Mouse (Mus musculus) liver, adult 2 months (tissue): ENCODE measurements at regions not wholly inside any gene's neighbourhood (a gene's known extent, or its start where the extent isn't known, plus 50 kb on each side); places are given as distances from the start of the nearest gene placed in this dataset.

Experiments
- DNase-seq: peaks from one replicate; pipeline ENCODE4 v3.0.0-alpha.2; 2011; ENCODE audit warnings: low read depth, low spot score; ENCODE audit errors: extremely low read depth
- H3K27ac ChIP-seq: fragments of 200-500 bp; replicated peaks from 2 replicates; pipeline ENCODE4 v1.5.1; 2012; ENCODE audit warnings: low read depth, mild to moderate bottlenecking, control low read depth, inconsistent platforms, low read length; ENCODE audit not compliant: insufficient read depth
- H3K27me3 ChIP-seq: fragments of 200-500 bp; 2 replicates; pipeline ENCODE4 v1.6.1; 2012; ENCODE audit warnings: mild to moderate bottlenecking, moderate library complexity, low read length, inconsistent platforms; ENCODE audit not compliant: control insufficient read depth, insufficient read depth
- H3K36me3 ChIP-seq: fragments of 200-500 bp; 2 replicates; pipeline ENCODE4 v1.6.1; 2012; ENCODE audit warnings: low read length, inconsistent platforms; ENCODE audit not compliant: control insufficient read depth, insufficient read depth
- H3K4me1 ChIP-seq: fragments of 200-500 bp; 2 replicates; pipeline ENCODE4 v1.6.1; 2011; ENCODE audit warnings: low read length; ENCODE audit not compliant: control insufficient read depth, insufficient read depth
- H3K4me3 ChIP-seq: fragments of 200-500 bp; 2 replicates; pipeline ENCODE4 v1.5.1; 2011; ENCODE audit warnings: low read depth, mild to moderate bottlenecking, control low read depth, low read length, moderate library complexity; ENCODE audit not compliant: insufficient read depth
- H3K79me2 ChIP-seq: fragments of 200-500 bp; 2 replicates; pipeline ENCODE4 v1.6.1; 2012; ENCODE audit warnings: inconsistent platforms, mild to moderate bottlenecking, low read length, moderate library complexity; ENCODE audit not compliant: control insufficient read depth, insufficient read depth
- H3K9ac ChIP-seq: fragments of 200-500 bp; 2 replicates; pipeline ENCODE4 v1.6.1; 2012; ENCODE audit warnings: low read depth, mild to moderate bottlenecking, control low read depth, inconsistent platforms, low read length
- CTCF ChIP-seq: fragments of 200-500 bp; IDR thresholded peaks from 2 replicates; pipeline ENCODE4 v1.5.1; 2011; ENCODE audit warnings: low read depth, low read length, control low read depth
- POLR2A ChIP-seq: fragments of 200-500 bp; IDR thresholded peaks from 2 replicates; pipeline ENCODE4 v1.6.1; 2011; ENCODE audit warnings: low read length, control low read depth; ENCODE audit not compliant: insufficient read depth; ENCODE audit errors: extremely low read depth
- WGBS: fragments of 180-500 bp; shearing (Covaris S2); methylation state at CpG from one replicate; pipeline ENCODE4 v1.1.7; 2018; 5-methylcytosine and 5-hydroxymethylcytosine counted together

DNA sequence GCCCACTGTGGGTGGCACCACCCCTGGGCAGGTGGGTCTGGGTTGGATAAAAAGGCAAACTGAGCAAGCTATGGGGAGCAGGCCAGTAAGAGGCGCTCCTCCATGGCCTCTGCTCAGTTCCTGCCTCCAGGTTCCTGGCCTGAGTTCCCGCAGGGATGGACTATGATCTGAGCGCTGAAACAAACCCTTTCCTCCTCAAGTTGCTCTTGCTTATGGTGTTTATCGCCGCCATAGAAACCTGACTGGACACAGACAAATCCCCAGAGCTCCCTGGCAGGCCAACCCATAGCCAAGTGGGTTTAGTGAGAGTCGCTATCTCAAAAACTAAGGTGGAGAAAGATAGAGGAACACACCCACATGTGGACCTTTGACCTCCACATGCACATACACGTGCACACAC lies 67.2 kb upstream of the Ptpn1 start:
- no peak overlapping the region for H3K9ac ChIP-seq
- DNase-seq = peak; percentile 77
- peak overlapping the region; percentile 46; the same call in 1 of the 2 replicates for H3K27ac ChIP-seq
- H3K4me1 ChIP-seq = peaks cover 33% of the 10 kb centered on the region
- 16% methylated on average over 7 of the region's 7 CpGs for WGBS
- TF ChIP-seq POLR2A (no peak), CTCF (peak; percentile 22; the same call in 1 of the 2 replicates)
- H3K79me2 ChIP-seq = no peaks in the 10 kb centered on the region
- no peak overlapping the region for H3K4me3 ChIP-seq
- no peaks in the 10 kb centered on the region for H3K36me3 ChIP-seq
- no peaks in the 10 kb centered on the region for H3K27me3 ChIP-seq

DNA sequence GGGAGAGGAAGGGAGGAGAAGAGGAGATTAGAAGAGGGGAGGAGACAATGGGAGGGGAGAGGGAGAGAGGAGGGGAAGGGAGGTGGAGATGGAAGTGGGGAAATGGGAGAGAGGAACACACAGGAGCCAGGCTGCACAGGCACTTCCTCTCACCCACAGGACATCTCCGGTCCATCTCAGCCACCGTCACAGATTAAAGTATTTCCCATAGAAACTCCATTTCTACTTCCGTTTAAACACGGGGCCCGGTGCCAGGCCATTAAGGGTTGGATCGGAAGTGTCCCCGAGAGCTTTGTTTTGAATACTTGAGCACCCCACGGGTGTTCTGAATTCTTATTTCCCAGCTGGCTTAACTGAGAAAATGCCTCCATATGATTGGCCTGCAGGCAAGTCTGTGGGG lies 67.6 kb upstream of the Ptpn1 start:
- peak overlapping the region; percentile 46; the same call in 1 of the 2 replicates for H3K27ac ChIP-seq
- TF ChIP-seq POLR2A = no peak
- no peak for TF ChIP-seq CTCF
- peaks cover 36% of the 10 kb centered on the region for H3K4me1 ChIP-seq
- no peaks in the 10 kb centered on the region for H3K27me3 ChIP-seq
- H3K79me2 ChIP-seq = no peaks in the 10 kb centered on the region
- H3K36me3 ChIP-seq = no peaks in the 10 kb centered on the region
- no peak for DNase-seq
- WGBS = 42% methylated on average over 8 of the region's 8 CpGs
- H3K9ac ChIP-seq = no peak overlapping the region
- no peak overlapping the region for H3K4me3 ChIP-seq

DNA sequence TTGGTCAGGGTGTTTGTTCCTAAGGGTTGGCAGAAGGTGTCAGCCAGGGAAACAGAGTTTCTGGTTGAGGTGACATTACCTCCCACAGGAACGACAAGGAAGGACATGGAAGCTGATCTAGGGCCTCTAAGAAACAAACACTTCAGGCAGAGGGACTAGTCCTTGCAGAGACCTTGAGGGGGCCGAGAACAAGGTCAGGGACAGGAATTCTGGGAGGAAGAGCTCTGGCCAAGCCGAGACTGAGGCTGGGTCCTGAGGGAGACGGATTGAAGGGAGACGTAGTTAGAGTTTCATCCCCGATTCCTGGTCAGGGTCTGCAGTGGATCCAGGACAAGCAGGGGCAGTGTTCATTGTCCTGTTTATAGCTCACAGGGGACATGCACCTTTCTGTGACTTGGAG lies 68.2 kb upstream of the Ptpn1 start:
- Histone ChIP-seq H3K9ac (no peak overlapping the region), H3K4me3 (no peak overlapping the region), H3K27me3 (no peaks in the 10 kb centered on the region), H3K4me1 (peaks cover 38% of the 10 kb centered on the region), H3K27ac (0 out of 2 replicates have a peak overlapping the region, but pooled peaks have one; percentile 4), H3K36me3 (no peaks in the 10 kb centered on the region), H3K79me2 (no peaks in the 10 kb centered on the region)
- 81% methylated on average over 6 of the region's 6 CpGs for WGBS
- no peak for TF ChIP-seq CTCF
- no peak for TF ChIP-seq POLR2A
- DNase-seq = no peak

DNA sequence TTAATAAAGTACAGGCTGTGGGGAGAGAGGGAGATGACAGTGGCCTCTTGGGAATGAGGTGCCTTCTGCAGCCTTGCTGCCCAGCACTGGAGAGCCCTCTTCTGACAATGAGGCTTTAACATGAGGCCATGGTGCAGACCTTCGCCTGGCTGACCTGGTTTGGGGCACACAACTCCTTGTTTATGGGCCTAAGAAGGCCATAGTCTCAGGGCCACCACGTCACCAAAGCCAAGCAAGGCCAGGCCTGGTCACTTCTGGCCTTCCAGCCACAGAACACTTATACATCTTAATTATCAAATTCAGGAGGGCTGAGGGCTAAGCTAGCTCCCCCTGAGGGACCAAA lies 70.7 kb upstream of the Ptpn1 start:
- WGBS = 74% methylated on average over 2 of the region's 2 CpGs
- Histone ChIP-seq H3K79me2 (no peaks in the 10 kb centered on the region), H3K9ac (peak overlapping the region; percentile 61), H3K4me1 (peaks cover 47% of the 10 kb centered on the region), H3K4me3 (no peak overlapping the region), H3K36me3 (no peaks in the 10 kb centered on the region), H3K27ac (peak overlapping the region; percentile 95), H3K27me3 (no peaks in the 10 kb centered on the region)
- DNase-seq = no peak
- no peak for TF ChIP-seq POLR2A
- TF ChIP-seq CTCF = no peak

DNA sequence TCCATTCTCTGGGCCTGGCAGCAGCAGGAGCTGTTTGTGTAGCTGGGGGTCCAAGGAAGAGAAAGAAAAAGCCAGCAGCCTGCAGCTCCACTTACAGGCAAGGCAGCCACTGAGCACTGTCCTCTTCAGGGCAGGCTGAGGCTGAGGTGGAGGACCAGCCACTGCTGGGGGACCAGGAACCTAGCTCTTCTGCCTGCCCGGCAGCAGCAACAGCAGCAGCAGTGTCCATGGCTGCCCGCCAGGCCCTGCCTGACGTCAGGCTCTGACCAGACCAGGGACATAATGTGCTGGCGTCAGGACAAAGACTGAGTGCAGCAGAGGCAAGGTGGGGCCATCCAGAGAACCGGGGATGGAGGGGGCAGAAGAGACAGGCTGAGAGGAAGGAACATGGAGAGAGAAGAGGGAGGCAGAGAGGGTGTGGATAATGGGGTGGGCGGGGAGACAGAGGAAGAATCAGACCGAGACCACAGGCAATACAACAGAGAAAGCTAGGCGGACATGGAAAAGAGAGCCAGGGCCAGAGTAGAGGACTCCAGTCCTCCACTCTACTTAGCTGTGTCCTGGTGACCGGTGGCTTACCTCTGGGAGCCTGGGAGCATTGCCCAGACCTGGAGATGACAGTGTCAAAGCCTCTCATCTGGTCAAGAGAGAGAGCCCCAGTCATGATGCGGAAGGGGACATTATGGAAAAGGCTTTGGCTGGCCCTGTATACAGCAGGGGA lies 71.2 kb upstream of the Ptpn1 start:
- DNase-seq = peak; percentile 93
- H3K4me3 ChIP-seq = 0 out of 2 replicates have a peak overlapping the region, but pooled peaks have one; percentile 8
- no peaks in the 10 kb centered on the region for H3K27me3 ChIP-seq
- TF ChIP-seq CTCF (0 out of 2 replicates have a peak, but pooled peaks have one; percentile 1), POLR2A (peak; percentile 45; the same call in 1 of the 2 replicates)
- H3K4me1 ChIP-seq = peaks cover 48% of the 10 kb centered on the region
- WGBS = 15% methylated on average over 10 of the region's 10 CpGs
- no peaks in the 10 kb centered on the region for H3K79me2 ChIP-seq
- H3K36me3 ChIP-seq = no peaks in the 10 kb centered on the region
- H3K9ac ChIP-seq = peak overlapping the region; percentile 77
- H3K27ac ChIP-seq = peak overlapping the region; percentile 95

DNA sequence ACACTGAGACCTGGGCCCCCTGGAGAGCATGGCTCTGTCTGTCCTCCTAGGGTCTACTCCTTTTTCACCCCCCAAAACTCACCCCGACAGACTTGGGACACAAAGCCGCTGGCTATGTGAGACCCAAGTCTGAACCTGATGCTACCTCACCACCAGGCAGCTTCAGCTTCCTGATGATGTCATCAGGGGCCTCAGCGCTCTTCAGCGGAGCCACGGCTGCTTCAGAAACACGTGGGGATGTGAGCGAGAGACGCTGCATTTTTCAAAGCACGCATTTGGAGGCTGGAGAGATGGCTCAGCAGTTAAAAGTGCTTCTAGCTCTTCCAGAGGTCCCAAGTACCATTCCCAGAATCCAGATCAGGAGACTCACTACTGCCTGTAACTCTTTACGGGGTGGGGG lies 72.3 kb upstream of the Ptpn1 start:
- H3K36me3 ChIP-seq = no peaks in the 10 kb centered on the region
- H3K27ac ChIP-seq = peak overlapping the region; percentile 92
- H3K9ac ChIP-seq = peak overlapping the region; percentile 6; the same call in 1 of the 2 replicates
- H3K4me1 ChIP-seq = peaks cover 46% of the 10 kb centered on the region
- H3K4me3 ChIP-seq = no peak overlapping the region
- WGBS = 86% methylated on average over 10 of the region's 10 CpGs
- no peaks in the 10 kb centered on the region for H3K79me2 ChIP-seq
- no peak for DNase-seq
- no peaks in the 10 kb centered on the region for H3K27me3 ChIP-seq
- TF ChIP-seq POLR2A (no peak), CTCF (no peak)
